Mouse (Mus musculus) adrenal gland, postnatal 25 days (tissue): Measurements from ENCODE around the gene Cldnd1. TPM values are rescaled to one million over a fixed set of nuclear protein-coding genes. Genes with fewer than 3 reads are reported as not detected.
A peak's percentile ranks its signal among the peaks of the same experiment; 100 is the strongest.

Source experiments
- DNase-seq: peaks from one replicate; pipeline ENCODE4 v3.0.0; 2021; ENCODE audit warnings: mixed read lengths
- long read RNA-seq: library from polyadenylated mRNA; stranded (forward); transcript quantifications from one replicate; pipeline ENCODE4 v2.0.0, GENCODE M21; 2021
- total RNA-seq: library from RNA; stranded (reverse); gene quantifications from 2 replicates; pipeline ENCODE4 v1.2.3, GENCODE M21; 2021

Cldnd1 gene
- 59.3 and 65.5 TPM in 2 replicates for total RNA-seq
- long read RNA-seq, transcript Cldnd1-201 (5 exons, 2,147 nt), result major isoform, 49 of 60 reads
- long read RNA-seq, transcript Cldnd1-204 (6 exons, 1,540 nt), result minor isoform, 5 of 60 reads
- long read RNA-seq, partial matches to known transcripts, result 4 of 60 reads
- long read RNA-seq, other reads (novel, unspliced or antisense), result 2 of 60 reads

DNA sequence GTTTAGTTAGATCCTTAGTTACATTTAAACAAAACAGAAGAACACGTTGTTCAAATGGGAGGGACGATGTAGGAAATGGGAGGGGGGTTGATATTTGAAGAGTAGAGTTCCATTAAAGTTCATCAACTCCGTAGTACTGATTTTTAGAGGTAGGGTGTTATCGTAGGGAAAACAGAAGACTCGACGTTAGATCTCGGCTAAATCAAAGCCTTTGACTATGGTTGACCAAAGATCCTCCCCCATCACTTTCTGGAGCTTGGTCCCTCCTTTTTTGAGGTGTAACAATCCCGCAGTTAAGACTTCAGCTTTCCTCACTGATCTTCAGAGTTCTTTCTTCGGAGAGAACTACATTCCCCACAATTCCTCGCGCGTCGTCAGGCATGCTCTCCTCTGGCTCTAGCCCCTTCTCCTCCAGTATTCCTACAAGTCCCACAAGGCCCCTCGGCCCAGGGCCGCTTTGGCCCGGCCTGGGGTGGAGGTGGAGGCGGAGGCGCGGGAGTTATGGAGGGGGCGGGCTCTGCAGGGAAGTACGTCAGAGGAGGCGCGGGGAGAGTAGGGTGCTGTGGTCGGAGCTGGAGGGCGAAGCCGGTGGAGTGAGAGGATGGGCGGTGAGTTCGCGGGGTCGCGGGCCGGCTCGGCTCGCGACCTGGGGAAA is at the start of gene Cldnd1:
TSS of gene Cldnd1 (plus strand) at position 434 of the 655 bp plus-strand sequence.
- peak; percentile 95 for DNase-seq

DNA sequence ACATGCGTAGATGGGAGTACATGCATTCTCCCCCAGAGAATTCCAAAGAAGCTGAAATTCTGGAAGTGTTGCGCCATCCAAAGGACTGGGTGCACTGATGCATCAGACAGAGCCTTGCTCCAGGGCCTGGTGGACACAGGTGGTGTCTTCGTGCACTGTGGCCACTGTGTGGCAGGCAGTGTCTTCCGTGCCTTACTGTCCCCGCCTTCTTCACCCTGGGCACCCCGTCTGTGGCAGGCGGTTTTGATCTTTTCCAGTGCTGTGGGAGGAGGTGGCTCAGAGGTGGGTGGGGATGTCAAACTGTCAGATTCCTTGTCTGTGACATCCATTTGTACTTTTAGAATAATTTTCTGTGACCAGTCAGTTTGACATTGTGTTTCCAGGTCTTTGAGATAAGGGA is 49.0 kb upstream of the Cldnd1 start:
- no peak for DNase-seq

- DNase-seq, result no peak
Measured at GRCm38 (mm10) chr16:58682046-58682445, 45.7 kb upstream of the Cldnd1 start.

DNA sequence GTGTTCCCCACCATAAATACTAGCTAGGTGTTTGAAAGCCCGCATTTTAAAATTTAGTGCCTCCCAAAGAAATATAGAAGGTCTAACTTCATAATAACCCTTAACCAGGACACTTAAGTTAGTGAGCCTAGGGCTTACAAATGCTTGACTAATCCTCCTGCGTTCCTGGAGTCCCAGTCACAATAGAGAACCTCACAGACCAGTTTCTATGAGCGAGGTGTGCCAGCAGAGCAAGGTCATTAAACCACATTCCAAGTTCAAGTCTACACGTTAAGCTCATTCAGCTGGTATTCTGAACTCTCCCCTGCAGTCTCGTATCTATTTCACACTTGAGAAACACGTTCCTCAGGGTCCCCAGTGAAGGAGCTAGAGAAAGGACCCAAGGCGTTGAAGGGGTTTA is 44.8 kb upstream of the Cldnd1 start:
- no peak for DNase-seq

GRCm38 (mm10) chr16:58683911-58684310 is 43.8 kb upstream of the Cldnd1 start:
- DNase-seq, result no peak

GRCm38 (mm10) chr16:58684537-58684936 is 43.2 kb upstream of the Cldnd1 start:
- DNase-seq, result no peak

- DNase-seq, result no peak
Measured at GRCm38 (mm10) chr16:58685548-58686537, 41.9 kb upstream of the Cldnd1 start.

- no peak for DNase-seq
Measured at GRCm38 (mm10) chr16:58688534-58688933, 39.2 kb upstream of the Cldnd1 start.

DNA sequence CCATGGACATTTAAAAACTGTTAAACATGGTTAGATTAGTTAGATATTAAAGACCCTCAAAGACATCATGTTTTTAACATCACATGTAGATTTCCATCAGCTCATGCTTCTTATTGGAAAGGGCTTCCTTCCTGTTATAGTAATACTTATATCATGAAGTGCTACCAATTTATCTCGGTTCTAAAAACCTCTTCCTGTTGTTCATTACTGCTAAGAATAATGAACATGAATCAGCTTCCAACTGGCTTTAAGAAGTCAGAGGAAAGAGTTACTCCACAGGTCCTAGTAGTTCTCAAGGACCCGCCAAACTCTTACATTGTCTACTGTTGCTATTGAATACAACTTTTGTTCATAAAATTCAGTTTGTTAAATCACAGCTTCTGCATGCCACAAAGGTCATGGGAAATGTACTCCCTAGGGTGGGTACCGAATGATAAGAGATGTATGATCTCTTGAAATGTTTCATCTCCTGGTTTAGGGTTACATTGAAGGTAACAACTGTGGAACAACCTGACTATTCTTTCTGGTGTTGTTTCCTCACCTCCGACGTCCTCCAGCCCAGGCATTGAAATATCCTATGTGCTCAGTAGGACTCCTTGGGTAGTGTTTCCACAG is 38.0 kb upstream of the Cldnd1 start:
- DNase-seq, result no peak

- DNase-seq, result no peak
Measured at GRCm38 (mm10) chr16:58690322-58690732, 37.4 kb upstream of the Cldnd1 start.

GRCm38 (mm10) chr16:58694091-58694490 is 33.6 kb upstream of the Cldnd1 start:
- DNase-seq, result no peak

DNA sequence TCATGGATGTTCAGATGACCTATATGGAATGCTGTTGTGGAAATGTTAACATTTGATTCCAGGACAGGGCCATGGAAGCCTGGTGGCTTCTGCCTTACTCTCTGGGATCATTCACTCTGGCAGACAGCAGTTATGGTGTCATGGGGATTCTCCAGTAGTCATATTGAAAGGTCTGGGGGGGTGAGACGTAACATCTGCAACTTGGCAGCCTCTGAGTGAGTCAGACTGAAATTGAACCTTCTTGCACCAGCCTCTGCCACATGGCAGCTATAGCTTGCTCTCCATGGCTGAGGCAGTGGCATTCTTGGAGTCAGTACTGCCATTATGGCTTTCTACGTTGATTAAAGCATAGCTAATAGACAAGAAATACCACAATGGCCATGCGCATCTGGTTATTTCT is 30.9 kb upstream of the Cldnd1 start:
- DNase-seq, result no peak

GRCm38 (mm10) chr16:58697261-58697660 is 30.4 kb upstream of the Cldnd1 start:
- no peak for DNase-seq

GRCm38 (mm10) chr16:58700174-58700573 is 27.5 kb upstream of the Cldnd1 start:
- no peak for DNase-seq

DNA sequence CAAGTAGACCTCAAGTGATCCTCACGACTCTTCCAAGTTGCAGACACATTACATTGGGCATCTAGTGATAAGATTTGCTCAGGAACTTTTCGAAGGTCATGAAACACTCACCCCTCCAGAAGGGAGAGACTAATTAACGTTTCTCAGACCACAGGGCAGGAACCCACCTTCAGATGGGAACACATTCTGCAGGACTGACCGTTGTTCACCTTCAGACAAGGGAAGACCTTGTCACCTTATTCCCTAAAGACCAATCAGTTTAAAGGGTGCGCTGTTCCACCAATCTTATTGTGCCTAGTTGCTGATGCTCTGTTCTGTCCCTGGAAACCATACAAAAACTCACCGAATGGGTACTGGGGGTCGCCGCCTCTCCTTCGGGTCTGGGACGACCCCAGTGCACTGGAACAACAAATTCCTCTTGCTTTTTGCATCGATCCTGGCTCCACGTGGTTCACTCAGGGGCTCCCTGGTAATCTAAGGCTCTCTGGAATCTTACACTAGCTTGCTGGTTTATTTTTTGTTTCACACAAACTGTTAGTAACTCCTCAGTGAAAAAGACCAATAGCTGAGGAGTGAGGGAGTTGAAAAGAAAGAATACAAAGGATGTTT is 26.8 kb upstream of the Cldnd1 start:
- no peak for DNase-seq

DNA sequence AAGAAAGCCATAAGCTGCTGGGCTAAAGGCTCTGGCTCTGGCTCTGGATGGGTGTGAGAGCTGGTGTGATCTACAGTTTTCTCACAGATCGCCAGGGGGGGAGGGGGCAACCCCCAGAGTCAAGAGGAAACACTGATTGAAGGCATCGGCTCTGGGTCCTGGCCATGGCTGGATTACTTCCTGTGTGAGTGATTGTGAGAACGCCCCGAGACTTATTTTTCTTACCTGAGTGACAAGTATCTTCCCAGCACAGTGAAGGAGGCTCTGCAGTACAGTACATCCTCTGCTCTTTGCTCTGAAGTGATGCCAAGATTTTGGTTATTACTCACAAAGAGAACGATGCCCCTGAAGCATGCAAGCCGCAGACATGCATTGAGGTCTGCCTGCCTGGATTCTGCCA is 25.9 kb upstream of the Cldnd1 start:
- DNase-seq, result no peak

GRCm38 (mm10) chr16:58702329-58702932 is 25.3 kb upstream of the Cldnd1 start:
- no peak for DNase-seq

DNA sequence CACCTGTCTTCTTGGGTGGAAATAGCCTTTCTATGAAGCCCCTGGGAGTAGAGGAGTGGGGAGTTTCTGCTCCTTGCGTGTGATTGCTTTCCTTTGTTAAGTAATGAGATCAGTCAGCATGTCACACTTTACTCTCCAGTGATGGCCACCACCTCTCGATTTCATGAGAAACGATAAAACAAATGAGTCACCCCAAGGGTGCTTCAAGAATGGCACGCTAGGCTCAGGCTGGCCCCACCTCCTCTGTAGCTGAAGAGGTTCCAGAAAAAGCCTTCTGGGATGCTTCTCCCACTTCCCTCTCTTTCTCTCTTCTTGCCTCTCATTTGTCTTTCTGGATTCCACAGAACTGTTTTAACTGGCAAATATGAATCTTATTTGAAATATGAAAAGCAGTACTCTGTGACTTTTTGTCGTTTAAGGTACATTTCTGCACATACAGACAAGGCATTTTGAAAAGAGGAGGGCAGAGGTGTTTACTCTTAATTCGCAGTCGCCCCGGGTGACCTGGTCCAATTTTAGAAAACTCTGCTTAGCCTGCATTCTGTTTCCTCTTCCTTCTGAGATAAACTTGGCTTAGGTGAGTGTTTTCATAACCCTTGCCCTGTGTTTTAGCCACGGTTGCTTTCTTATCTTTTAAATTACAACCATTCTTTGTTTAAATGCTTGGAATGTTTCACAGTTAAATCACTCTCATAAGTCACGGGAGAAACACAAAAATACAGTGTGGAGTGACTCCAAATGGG is 24.2 kb upstream of the Cldnd1 start:
- DNase-seq, result no peak

DNA sequence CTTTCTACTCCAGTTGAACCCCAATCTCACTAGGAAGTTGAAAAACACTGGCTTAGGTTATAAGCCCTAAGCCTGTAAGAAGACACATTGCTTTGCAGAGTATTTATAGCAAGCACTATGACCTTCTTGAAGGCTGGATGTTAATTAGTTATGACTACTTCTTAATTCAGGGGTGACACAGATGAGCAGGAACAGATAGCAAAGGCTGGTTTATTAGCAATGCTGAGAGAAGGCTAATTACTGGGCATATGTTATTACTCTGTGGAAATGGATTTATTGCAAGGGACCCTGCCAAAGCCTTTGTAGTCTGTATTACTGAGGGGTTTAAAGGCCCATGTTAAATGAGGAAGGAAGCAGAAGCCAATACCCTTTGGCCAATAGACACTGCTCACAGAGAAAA is 22.7 kb upstream of the Cldnd1 start:
- DNase-seq, result no peak

GRCm38 (mm10) chr16:58707276-58707905 is 20.3 kb upstream of the Cldnd1 start:
- no peak for DNase-seq
